Mouse (Mus musculus): ENCODE results near the gene Erc2. TPM values are rescaled to one million over a fixed set of nuclear protein-coding genes. Genes with fewer than 3 reads are reported as not detected.
"Not testable (repeated sequence)": the region's sequence is repeated elsewhere in the genome, so short reads cannot be mapped to it uniquely, and the experiment has no call there.

Gene Erc2
- total RNA-seq, 2 experiments from 2014 or later: 5.0 to 8.5 TPM

DNA sequence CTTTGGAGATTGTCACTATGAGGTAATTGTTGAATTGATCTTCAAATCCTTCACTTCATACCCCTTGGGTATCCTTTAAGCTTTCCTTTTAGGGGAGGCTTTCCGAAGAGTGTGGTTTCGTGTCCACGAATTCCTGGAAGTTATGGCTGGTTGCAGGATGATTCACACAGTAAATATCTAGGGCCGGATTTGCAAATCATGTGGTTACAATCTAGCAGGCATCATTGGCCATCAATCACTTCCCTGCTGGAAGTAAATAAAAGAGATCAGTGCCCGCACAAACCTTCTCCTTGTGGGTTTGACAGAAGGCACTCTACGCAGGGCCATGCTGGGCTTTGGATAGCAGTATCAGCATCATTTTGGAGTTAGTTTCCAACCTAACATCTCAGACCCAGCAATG is 201.7 kb downstream of the Erc2 start:
- peak in 1 of 2 experiments; percentile 21 for DNase-seq (ENCODE audit: low spot score in 2 of 2)

DNA sequence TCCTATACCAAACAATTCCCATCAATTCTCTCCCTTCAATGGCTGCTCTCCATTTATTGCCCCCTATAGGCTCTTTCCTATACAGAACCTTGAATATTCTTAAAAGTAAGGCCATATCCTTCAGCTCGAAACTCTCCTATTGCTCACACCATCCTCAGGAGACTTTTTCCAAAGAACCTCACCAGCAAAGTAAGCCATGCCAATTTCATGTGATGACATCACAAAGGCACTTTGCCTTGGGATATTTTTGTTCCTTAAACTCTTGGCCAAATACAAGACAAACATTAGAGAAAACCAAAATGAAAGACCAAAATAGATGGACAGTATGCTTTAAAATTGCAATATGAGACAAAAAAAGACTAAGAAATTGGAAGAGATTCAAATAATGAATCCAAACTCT is 204.6 kb downstream of the Erc2 start:
- no peak for DNase-seq (ENCODE audit: low spot score in 2 of 2)

DNA sequence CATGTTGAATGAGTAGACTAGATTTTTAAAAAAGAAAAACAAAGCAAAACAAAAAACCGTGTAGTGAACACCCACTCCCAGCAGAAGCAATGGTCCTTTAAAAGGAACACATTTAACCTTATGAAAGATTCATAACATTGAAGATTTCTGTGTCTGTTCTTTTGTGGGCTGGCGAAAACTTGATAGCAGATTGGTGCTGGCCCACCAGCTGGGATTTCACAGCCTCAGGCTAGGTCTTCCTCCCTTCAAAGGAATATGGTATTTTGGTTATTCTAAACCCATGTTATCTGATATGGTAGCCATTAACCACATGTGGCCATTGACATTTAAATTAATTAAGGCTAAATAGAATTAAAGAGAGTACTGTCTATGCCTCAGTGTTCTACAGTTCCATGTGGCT is 205.9 kb downstream of the Erc2 start:
- no peak for DNase-seq (ENCODE audit: low spot score in 2 of 2)

DNA sequence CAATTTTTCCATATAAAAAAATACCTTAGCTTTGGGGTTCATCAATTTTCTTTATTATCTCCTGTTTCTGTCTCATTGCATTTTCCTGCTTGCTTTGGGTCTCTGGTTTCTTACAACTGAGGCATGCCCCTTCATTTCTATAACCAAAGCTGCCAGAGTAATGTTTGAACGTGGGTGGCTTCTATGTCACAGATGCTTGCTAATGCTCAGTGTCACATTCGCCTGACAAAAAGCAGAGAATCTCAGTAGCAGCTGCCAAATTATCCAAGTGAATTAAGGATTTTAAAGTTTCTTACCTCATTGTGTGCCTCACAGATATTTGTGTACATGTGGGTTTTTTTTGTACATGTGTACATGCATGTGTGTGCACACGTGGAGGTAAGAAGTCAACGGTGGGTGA is 210.0 kb downstream of the Erc2 start:
- no peak for DNase-seq (ENCODE audit: low spot score in 2 of 2)

DNA sequence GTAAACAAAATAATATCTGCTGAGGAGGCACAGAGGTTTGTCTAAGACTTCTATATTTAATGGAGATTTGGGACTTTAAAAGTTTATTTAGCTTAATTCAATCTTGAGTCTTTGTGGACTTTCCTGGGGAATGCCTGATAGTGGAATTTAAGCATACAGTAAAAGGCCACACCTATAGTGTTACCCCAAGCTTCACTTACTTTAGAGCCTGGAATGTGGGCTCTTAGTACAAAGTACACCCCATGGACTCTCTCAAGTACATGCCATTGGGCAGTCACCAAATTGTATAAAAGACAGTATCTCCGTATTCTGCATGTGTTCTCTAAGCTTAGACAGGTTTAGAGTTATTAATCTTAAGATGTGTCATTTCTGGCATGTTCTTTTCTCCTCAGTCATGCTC is 213.1 kb downstream of the Erc2 start:
- DNase-seq (ENCODE audit: low spot score in 2 of 2): no peak

DNA sequence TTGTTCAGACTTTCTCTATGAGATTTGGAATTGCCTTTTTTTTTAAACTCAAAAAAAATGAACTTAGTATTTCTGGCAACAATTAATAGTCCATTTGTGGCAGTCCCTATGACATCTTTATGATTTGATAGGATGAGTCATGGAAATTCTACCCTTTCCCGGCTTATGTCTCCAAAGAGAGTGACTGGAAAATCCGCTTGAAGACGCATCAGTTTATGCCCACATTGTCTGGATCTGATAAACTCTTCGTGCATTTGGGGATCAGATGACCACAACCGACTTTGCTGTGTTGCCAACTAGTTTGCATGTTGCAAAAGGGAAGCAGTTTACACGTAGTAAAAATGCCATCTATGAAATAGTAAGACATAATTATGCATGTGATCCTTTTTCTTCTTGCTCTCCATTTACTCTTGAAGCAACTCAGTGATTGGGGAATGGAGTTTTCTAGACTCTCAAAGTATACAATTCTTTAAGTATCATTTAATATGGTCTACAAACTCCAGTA is 215.4 kb downstream of the Erc2 start:
- DNase-seq (ENCODE audit: low spot score in 2 of 2): no peak

DNA sequence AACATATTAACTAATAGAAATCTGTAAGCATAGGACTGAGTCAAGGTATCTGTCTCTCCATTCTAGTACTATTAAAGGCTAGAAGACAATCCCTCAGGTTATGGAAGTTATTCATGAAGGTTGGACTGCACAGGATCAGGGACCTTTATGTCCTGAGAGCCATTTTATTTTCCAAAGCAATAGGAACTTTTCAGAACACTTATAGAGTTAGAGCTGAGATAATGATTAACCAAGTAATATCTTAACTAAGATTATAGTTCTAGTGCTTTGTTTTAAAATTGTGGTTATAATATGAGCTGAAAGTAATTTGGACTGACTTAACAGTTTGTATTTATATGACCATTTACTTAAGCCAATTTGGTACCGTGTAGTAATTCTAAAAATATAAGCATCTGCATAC is 217.9 kb downstream of the Erc2 start:
- no peak for DNase-seq (ENCODE audit: low spot score in 2 of 2)

DNA sequence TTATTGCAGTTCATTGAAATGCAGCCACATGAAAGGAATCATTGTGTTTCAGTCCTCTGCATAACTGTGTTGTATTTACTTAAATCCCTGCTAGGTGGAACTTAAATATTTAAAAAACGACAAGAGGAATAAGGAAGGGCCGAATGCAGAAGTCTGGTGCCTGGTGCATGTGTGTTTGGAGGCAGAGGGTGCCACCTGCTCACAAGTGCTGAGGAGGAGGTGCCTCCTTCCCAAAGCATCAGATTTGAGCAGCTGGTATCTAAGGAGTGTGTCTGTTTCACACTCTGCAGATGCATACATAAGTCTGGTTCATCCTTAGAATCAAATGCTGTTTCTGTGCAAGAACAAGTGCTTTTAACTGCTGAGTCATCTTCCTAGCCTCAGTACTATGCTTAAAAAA is 224.6 kb downstream of the Erc2 start:
- no peak for DNase-seq (ENCODE audit: low spot score in 2 of 2)

DNA sequence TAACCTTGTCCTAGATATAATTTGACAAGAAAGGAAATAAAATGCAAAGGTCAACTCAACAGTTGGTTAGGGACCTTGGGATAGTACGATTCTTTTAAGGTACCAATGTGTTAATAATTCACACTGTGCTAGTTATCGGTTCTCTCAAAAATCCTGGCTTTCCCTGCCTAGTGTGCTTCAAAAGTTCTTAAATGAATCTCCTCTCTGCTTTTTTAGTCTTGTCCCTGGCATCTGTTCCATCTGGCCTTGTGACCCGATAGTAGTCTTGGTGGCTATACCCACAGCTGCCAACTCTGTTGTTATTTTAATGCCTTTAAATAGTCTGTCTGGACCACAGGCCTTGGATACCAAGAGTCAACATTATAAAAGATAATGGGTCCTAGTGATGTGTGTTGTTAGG is 225.1 kb downstream of the Erc2 start:
- no peak for DNase-seq (ENCODE audit: low spot score in 2 of 2)

DNA sequence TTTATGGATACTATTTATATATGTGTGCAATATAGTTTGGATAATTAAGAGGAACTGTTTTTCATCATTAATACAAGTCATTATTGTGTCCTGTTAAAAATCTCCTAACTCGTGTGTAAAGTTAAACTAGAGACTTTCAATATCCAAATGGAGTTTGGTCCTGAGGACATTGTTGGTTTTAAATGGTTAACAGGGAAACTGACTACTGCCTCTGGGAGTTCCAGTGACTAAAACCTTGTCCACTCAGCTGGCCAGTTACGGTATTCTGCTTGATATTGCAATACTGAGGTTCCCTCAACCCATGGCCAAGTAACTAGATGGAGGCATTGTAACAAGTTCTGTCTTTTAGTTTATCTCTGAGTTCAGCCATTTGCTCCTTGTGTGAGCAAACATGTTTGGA is 229.0 kb downstream of the Erc2 start:
- DNase-seq (ENCODE audit: low spot score in 2 of 2): no peak

DNA sequence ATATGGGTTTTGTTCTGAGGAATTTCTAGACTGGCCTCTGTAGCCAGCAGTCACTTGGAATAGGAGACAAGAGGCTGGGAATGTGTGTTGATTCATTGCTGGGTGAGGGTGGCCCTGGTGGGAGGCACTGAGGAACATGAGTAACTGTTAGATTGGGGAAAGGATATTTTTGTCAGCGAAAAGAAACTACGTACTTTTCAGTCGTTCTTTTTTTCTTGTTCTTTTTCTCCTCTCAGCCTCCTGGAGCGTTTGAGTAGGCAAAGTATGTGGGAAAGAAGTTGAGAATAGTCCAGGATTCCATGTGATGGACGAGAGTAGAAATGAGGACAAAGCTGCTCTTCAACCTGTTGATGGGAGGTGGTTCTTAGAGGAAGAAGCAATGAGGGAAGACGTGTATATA is 230.4 kb downstream of the Erc2 start:
- DNase-seq (ENCODE audit: low spot score in 2 of 2): no peak

DNA sequence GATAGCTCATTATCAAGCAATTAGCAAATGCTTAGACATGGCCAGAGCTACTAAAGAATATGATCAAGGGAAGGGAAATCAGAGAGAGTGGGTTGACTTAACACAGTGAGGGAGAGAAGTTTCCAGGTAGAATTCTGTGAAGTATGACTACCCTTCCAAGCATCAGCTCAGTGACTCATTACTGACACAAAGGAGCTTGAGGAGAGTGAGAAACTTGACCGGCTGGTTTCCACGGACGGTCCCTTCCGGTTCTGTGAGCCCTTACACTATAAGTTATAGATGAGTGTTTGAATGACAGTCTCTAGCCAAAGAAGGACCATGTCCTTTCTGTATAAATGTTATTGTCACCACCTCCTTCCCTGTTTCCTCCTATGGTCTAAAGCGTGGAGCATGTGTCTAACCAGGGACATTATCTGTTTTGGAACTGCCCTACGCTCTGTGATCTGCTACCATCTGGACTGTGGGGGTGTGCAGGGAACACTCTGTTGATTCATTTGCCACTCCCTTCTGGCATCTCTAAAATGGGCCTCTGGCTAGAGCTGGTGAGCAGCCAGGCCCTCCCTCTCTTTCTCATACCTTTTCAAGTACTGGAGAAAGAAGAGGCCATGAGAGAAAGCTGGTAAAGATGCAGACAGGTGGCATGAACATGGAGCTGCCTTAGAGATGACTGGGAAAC is 238.3 kb downstream of the Erc2 start:
- DNase-seq (ENCODE audit: low spot score in 2 of 2): no peak

DNA sequence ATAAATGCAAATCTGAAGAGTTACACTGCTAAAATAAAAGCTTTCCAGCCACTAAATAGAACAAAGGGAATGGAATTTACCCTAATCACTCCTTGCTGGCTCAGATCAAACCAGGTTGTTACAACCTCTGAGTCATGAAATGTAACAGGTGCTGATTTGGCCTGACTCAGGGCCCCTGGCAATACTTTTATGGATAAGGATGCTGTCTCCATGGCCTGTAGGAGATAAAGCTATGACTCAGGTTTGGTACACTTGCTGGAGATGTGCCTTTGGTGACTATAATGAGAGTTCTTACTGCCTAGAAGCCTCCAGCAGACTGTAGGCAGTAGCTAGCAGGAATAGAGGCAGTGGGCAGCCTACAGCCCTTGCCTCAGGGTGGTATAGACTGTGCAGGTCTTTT is 240.1 kb downstream of the Erc2 start:
- no peak for DNase-seq (ENCODE audit: low spot score in 2 of 2)

DNA sequence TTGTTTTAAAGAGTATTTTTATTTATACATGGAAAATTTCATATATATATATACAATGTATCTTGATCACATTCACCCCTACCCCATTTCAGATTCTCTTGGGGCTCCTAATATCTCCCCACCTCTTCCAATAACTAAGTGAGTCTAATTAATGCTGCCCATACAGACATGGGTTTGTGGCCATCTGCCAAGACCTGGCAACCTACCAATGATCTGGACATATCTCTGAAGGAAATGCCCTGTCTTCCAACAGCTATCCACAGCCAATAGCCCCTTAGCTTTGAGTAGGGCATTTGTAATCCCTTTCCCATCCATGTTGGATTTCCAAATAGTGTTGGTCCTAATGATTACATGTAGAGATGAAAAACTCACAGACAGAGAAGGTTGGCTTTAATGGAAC is 245.2 kb downstream of the Erc2 start:
- DNase-seq (ENCODE audit: low spot score in 2 of 2): no peak

DNA sequence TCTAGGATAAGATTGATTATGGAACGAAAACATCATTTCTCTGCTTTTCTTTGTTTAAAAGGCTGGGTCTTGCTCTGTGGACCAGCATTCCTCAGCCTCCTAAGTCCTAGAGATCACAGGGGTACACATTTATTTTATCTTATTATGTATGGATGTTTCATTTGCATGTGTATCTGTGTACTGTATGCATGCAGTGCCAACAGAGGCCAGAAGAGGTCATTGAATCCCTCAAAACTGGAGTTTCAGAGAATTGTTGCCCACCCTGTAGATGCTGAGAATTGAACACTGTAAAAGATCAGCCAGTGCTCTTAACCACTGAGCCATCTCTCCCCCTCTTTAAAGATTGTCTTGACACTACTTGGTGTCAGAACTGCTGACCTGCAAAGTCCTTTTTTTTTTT is 251.4 kb downstream of the Erc2 start:
- no peak for DNase-seq (ENCODE audit: low spot score in 2 of 2)

DNA sequence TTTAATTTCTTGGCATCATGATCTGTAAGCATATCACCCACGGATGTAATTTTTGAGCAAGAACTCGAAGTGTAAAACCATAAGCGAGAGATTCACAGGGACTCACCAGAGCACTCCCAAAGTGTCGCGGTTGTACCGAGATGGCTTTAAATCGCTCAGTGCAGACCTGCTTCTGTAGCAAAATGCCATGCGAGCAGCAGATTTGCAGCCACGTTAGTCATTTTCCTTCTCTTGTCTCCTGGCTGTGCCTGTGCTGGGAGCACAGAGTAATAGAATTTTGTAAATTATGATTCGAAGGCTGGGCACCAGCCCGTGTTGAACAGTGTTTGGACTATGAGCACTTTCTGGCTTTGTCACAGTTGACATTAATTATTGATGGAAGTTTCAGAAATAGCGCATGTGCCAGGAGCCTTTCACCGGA is 253.8 kb downstream of the Erc2 start:
- DNase-seq (ENCODE audit: low spot score in 2 of 2): no peak

DNA sequence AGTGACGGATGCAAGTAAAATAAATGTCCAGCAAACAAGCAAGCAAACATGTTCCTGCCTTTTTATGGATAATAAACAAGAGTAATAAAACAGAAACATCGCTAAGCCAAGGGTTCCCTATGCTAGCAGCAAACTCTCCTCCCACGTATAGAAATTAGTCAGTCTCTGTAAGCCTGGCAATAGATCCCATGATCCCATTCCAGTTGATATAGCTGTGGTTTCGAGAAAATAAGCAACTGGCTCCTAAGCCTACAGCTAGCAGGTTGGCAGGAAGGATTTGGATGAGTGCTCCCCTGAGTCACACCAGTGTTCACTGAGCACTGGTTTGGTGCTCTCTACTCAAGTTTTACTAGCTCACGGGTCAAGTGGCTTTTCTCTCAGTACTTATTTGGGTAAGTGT is 259.7 kb downstream of the Erc2 start:
- no peak for DNase-seq (ENCODE audit: low spot score in 2 of 2)

DNA sequence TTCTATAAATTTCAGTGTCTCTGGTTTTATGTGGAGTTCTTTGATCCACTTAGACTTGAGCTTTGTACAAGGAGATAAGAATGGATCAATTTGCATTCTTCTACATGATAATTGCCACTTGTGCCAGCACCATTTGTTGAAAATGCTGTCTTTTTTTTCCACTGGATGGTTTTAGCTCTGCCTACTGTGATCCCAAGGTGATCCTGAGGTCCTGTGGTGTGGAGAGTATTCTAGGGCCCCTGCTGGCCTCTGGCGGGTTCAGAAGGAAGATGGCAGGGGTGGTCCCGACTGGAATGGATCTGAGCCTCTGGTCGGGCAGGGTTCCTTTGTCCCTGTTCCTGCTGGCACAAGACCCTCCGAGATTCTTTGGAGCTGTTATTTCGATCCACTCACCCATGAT is 264.1 kb downstream of the Erc2 start:
- DNase-seq (ENCODE audit: low spot score in 2 of 2): not testable (repeated sequence)

DNA sequence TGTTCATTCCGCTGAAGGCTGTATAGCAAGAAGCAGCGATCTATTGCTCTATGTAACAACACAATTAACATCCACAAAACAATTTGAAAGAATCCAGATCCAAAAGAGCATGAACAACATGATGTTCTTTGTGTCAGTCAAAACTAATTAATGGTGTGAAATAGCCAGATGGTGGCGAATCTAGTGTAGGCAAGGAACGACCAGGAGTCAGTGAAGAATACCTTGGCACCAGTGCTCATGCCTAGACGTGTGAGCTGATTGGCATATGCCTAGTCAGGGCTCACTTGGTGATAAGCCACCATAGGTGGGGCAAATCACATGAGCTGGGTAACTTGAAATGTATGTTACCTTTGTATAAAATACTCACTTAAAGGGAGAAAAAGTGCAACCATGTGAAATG is 265.3 kb downstream of the Erc2 start:
- DNase-seq (ENCODE audit: low spot score in 2 of 2): no peak

DNA sequence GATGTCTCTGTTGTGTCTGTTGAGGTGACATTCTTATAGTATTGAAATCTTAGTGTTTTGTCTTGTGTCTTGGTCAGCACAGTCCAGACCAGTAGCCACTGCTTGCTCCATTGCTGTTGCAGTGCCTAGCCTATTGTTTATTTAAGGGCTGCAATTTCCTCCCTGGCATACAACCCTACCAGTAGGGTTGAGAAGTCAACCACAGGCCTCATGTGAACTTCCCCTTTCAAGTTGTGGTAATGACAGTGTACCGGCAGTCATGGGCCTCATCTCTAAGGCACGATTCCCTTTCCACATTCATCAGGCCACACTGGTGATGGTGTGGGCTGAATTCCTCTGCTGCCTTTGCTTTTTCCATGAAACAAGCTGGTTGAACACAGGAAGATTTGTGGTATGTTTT is 267.4 kb downstream of the Erc2 start:
- DNase-seq (ENCODE audit: low spot score in 2 of 2): no peak

DNA sequence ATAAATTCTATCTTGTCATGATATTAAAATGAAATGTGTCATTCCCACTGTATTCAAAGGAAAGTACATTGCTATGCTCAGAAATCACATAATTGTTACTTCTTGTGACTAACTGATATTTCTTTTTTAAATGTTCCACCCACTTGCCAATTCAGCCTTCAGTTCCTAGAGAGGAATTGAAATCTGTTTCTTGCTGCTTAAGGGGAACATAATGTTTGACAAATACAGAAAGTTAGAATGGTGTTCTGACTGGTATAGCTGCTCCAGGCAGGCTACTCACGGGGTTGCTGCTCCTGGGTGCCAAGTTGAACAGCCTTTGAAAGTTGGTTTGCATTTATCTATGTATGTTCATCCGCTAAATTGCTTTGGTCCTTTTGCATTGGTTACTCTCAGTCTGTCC is 270.2 kb downstream of the Erc2 start:
- DNase-seq (ENCODE audit: low spot score in 2 of 2): no peak

DNA sequence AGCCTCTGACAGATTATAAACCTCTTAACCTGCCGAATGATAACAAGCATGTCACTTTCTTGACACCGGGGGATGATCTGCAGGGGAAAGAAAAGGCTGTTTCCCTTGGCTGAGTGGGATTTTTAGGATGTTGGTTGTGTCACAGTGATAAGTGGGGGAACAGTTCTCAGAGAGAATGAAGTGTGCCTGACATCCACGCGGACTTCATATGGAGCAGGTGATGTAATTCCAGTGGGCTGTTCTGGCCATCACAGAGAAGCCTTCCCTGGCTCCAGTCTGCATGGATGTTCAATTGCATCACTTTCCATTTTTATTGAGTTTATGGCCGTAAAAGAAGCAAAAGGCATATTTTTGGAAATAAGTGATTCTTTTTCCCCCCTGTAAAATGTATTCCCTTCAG is 279.5 kb downstream of the Erc2 start:
- DNase-seq (ENCODE audit: low spot score in 2 of 2): no peak

DNA sequence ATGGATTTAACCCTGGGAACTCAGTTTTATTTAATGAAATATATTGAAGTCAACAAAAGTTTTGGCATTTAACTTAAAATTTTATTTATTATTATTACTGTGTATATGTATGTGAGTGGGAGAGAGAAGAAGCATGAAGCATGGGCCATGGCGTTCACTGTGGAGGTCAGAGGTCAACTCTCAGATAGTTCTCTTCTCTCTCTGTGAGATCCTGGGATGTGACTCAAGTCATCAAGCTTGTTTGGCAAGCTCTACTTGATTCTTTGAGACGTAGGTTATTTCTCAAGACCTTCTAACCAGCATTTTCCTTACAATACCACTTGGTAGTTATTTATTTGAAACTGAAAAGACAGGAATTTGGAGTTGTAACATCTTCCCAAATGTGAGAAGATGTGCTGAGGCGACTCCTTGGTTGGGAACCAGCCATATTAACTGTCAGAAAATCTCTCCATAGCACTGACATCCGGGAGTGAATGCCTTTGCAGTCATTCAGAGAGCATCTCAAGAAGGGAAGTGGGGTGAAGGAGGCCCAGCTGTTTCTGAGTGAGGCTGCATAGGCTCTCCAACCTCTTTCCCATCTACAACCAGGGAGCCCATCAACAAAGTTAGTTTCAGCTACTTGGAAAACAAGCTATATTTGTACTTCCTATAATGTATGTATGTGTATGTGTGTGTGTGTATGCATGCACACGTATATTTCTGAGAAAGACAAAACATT is 299.6 kb downstream of the Erc2 start:
- no peak for DNase-seq (ENCODE audit: low spot score in 2 of 2)

Data from adrenal gland, adult 18-20 months (tissue).